Mouse (Mus musculus): ENCODE measurements around the gene Hexim2. TPM values are rescaled to one million over a fixed set of nuclear protein-coding genes. Genes with fewer than 3 reads are reported as not detected.

Hexim2 gene
- total and polyA plus RNA-seq, 2 experiments from 2014 or later = 28.9 to 30.2 TPM

DNA sequence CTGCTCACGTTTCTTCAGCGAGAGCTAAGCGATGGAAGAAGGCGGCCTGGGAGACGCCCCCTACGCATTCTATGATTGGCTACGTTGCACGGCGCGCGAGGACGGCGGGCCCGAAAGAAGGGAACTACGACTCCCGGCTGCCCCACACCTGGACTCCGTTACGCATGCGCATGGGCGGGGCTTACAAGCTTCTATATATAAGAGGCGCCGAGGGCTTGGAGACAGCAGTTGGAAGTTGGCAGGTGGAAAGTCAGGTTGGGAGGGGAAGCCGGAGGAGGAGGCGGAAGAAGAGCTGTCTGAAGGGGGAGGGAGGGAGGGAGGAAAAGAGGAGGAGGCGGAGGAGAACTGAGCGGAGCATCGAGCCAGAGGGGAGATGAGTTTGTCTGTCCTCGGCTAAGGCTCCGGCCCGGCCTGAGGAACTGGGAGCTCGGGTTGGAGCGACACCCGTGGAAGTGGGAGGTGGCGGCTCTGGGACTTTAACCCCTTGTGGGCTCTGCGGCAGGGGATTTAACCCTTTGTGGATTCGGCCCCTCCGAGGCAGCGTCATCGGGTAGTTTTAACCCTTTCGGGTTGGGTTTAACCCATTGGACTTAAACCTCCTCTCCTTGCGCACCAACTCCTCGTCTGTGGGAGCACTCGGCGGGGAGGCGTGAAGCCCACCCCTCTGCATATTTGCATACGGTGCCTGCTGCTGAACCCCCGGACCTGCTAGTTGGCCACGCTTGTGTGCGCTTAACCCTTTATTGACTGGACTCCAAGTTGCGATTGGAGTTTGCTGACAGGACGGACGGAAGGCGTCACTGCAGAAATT, 16.0 kb upstream of the Hexim2 start, which contains the start of gene Hexim1:
Gene Hexim1, plus strand, starts transcription at position 224 of the 811 bp plus-strand sequence.
- Histone ChIP-seq H3K9me3 (ENCODE audit: low read length) (no peaks in the 10 kb centered on the region), H3K27me3 (ENCODE audit: insufficient read depth, low read length) (0 out of 2 replicates have a peak, but pooled peaks cover 7% of the 10 kb centered on the region), H3K4me2 (ENCODE audit: low read depth, low read length) (peak within 1 kb of the TSS; percentile 91), H3K4me3 (ENCODE audit: low read length) (peak within 1 kb of the TSS; percentile 49), H3K36me3 (ENCODE audit: insufficient read depth, low read length) (no peaks in the 10 kb centered on the region), H3K4me1 (ENCODE audit: insufficient read depth, low read length) (peaks cover 10% of the 10 kb centered on the region), H3K27ac (peak within 1 kb of the TSS; percentile 94), H3K9ac (replicated peaks; ENCODE audit: low read length) (peak within 1 kb of the TSS; percentile 75)
- peak; percentile 100 for DNase-seq (ENCODE audit: low spot score)
- ATAC-seq = peak; percentile 97
- under 1% methylated on average over 52 of the region's 53 CpGs for WGBS
- TF ChIP-seq CTCF (IDR thresholded peaks at IDR 0.05; ENCODE audit: low read depth) = 0 out of 2 replicates have a peak, but pooled peaks have one; percentile 6

GRCm38 (mm10) chr11:103116959-103117590, 15.2 kb upstream of the Hexim2 start:
- H3K27ac ChIP-seq = peak overlapping the region; percentile 86
- H3K9me3 ChIP-seq (ENCODE audit: low read length) = no peaks in the 10 kb centered on the region
- peak overlapping the region; percentile 49 for H3K4me3 ChIP-seq (ENCODE audit: low read length)
- under 1% methylated on average over 35 of the region's 35 CpGs for WGBS
- peaks cover 10% of the 10 kb centered on the region for H3K4me1 ChIP-seq (ENCODE audit: insufficient read depth, low read length)
- H3K36me3 ChIP-seq (ENCODE audit: insufficient read depth, low read length) = no peaks in the 10 kb centered on the region
- peak; percentile 21 for ATAC-seq
- DNase-seq (ENCODE audit: low spot score) = peak; percentile 86
- H3K9ac ChIP-seq (replicated peaks; ENCODE audit: low read length) = peak overlapping the region; percentile 61
- H3K27me3 ChIP-seq (ENCODE audit: insufficient read depth, low read length) = no peaks in the 10 kb centered on the region
- peak; percentile 85 for TF ChIP-seq CTCF (IDR thresholded peaks at IDR 0.05; ENCODE audit: low read depth)
- H3K4me2 ChIP-seq (ENCODE audit: low read depth, low read length) = peak overlapping the region; percentile 91

GRCm38 (mm10) chr11:103117591-103118009, 14.6 kb upstream of the Hexim2 start:
- Histone ChIP-seq H3K4me2 (ENCODE audit: low read depth, low read length) (peak overlapping the region; percentile 91), H3K9me3 (ENCODE audit: low read length) (no peaks in the 10 kb centered on the region), H3K4me3 (ENCODE audit: low read length) (peak overlapping the region; percentile 49), H3K27ac (peak overlapping the region; percentile 86), H3K9ac (replicated peaks; ENCODE audit: low read length) (peak overlapping the region; percentile 61), H3K27me3 (ENCODE audit: insufficient read depth, low read length) (no peaks in the 10 kb centered on the region), H3K4me1 (ENCODE audit: insufficient read depth, low read length) (peaks cover 10% of the 10 kb centered on the region), H3K36me3 (ENCODE audit: insufficient read depth, low read length) (no peaks in the 10 kb centered on the region)
- TF ChIP-seq CTCF (IDR thresholded peaks at IDR 0.05; ENCODE audit: low read depth) = no peak
- DNase-seq (ENCODE audit: low spot score) (peak; percentile 62), ATAC-seq (no peak)
- under 1% methylated on average over 38 of the region's 38 CpGs for WGBS

GRCm38 (mm10) chr11:103118866-103119265, 13.4 kb upstream of the Hexim2 start:
- Histone ChIP-seq H3K9me3 (ENCODE audit: low read length) (no peaks in the 10 kb centered on the region), H3K36me3 (ENCODE audit: insufficient read depth, low read length) (no peaks in the 10 kb centered on the region), H3K4me2 (ENCODE audit: low read depth, low read length) (peak overlapping the region; percentile 91), H3K9ac (replicated peaks; ENCODE audit: low read length) (peak overlapping the region; percentile 13; the same call in 1 of the 2 replicates), H3K4me3 (ENCODE audit: low read length) (0 out of 2 replicates have a peak overlapping the region, but pooled peaks have one; percentile 6), H3K27ac (no peak overlapping the region), H3K4me1 (ENCODE audit: insufficient read depth, low read length) (peaks cover 10% of the 10 kb centered on the region), H3K27me3 (ENCODE audit: insufficient read depth, low read length) (no peaks in the 10 kb centered on the region)
- TF ChIP-seq CTCF (IDR thresholded peaks at IDR 0.05; ENCODE audit: low read depth) = no peak
- ATAC-seq (no peak), DNase-seq (ENCODE audit: low spot score) (no peak)
- WGBS = 69% methylated on average over 2 of the region's 2 CpGs

GRCm38 (mm10) chr11:103119609-103120008, 12.6 kb upstream of the Hexim2 start:
- H3K4me1 ChIP-seq (ENCODE audit: insufficient read depth, low read length) = peaks cover 8% of the 10 kb centered on the region
- H3K27ac ChIP-seq = no peak overlapping the region
- H3K9ac ChIP-seq (replicated peaks; ENCODE audit: low read length) = no peak overlapping the region
- H3K27me3 ChIP-seq (ENCODE audit: insufficient read depth, low read length) = no peaks in the 10 kb centered on the region
- no peak overlapping the region for H3K4me3 ChIP-seq (ENCODE audit: low read length)
- peak; percentile 22; the same call in 1 of the 2 replicates for TF ChIP-seq CTCF (IDR thresholded peaks at IDR 0.05; ENCODE audit: low read depth)
- no peaks in the 10 kb centered on the region for H3K36me3 ChIP-seq (ENCODE audit: insufficient read depth, low read length)
- WGBS = 29% methylated on average over 5 of the region's 5 CpGs
- no peak overlapping the region for H3K4me2 ChIP-seq (ENCODE audit: low read depth, low read length)
- ATAC-seq (no peak), DNase-seq (ENCODE audit: low spot score) (no peak)
- H3K9me3 ChIP-seq (ENCODE audit: low read length) = no peaks in the 10 kb centered on the region

DNA sequence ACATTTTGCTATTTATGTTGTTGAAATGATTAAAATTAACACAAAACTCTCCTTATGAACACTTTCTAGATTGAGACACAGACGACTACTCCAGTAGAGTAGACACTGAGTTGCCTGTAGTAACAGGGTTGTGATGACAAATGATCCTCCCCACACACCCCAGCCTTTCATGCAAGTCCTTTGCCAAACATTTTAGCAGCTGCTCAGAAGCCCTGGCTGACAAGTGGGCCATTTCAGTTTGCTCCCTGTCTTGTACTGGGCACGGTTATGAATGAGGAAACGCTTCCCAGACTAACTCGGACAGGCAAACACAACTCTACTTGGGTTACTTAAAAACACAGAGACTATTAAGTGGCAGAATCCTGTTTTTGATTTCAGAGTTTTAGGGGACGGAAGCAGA, 11.9 kb upstream of the Hexim2 start:
- Histone ChIP-seq H3K4me2 (ENCODE audit: low read depth, low read length) (no peak overlapping the region), H3K36me3 (ENCODE audit: insufficient read depth, low read length) (no peaks in the 10 kb centered on the region), H3K9me3 (ENCODE audit: low read length) (no peaks in the 10 kb centered on the region), H3K4me3 (ENCODE audit: low read length) (no peak overlapping the region), H3K27me3 (ENCODE audit: insufficient read depth, low read length) (no peaks in the 10 kb centered on the region), H3K9ac (replicated peaks; ENCODE audit: low read length) (no peak overlapping the region), H3K27ac (no peak overlapping the region), H3K4me1 (ENCODE audit: insufficient read depth, low read length) (peaks cover 5% of the 10 kb centered on the region; the same call in 1 of the 2 replicates)
- ATAC-seq (no peak), DNase-seq (ENCODE audit: low spot score) (peak; percentile 38)
- 50% methylated on average over 5 of the region's 5 CpGs for WGBS
- no peak for TF ChIP-seq CTCF (IDR thresholded peaks at IDR 0.05; ENCODE audit: low read depth)

Measured in hindbrain, postnatal 0 days (tissue).